Mouse (Mus musculus) myocyte (in vitro differentiated cells): ENCODE data around the gene Ddx27.

Experiments
- E2F4 ChIP-seq: IDR thresholded peaks from one replicate; pipeline ENCODE4 v1.6.1; 2011; ENCODE audit warnings: mild to moderate bottlenecking, control low read depth, moderate library complexity; ENCODE audit not compliant: insufficient read depth
- MAX ChIP-seq: IDR thresholded peaks from one replicate; pipeline ENCODE4 v1.6.1; 2011; ENCODE audit warnings: low read depth, mild to moderate bottlenecking, control low read depth
- POLR2A ChIP-seq: IDR thresholded peaks from one replicate; pipeline ENCODE4 v1.6.1; 2011; ENCODE audit warnings: low read depth, mild to moderate bottlenecking, control low read depth, moderate library complexity; ENCODE audit not compliant: insufficient read length
- TCF12 ChIP-seq: IDR thresholded peaks from one replicate; pipeline ENCODE4 v1.6.1; 2011; ENCODE audit warnings: mild to moderate bottlenecking, control low read depth; ENCODE audit not compliant: poor library complexity, insufficient read depth, severe bottlenecking

GRCm38 (mm10) chr2:167030507-167030906, 15.5 kb downstream of the Ddx27 start:
- TF ChIP-seq MAX, result no peak
- no peak for TF ChIP-seq POLR2A
- TF ChIP-seq TCF12, result no peak
- TF ChIP-seq E2F4, result no peak
